Comparison of ENCODE assay signal across 12 mouse cellular contexts in genomic region chr13:25750460-25751408, GRCm38 (mm10).
A peak's percentile ranks its signal among the peaks of the same experiment; 100 is the strongest.
DNase-seq lines count a peak whose midpoint lies in the region; ATAC-seq lines count a peak whose summit lies in the region.
"Had no signal": no experiment of that assay in that cellular context is flagged by ENCODE, and none has a peak within 500 bp of the region (broad histone marks: within the 10 kb centered on the region; RNA-seq: fewer than 3 reads in every experiment).

No protein-coding gene starts in this region.

- H3K4me1 ChIP-seq in heart, embryonic 11.5 days (ENCODE audit: control insufficient read depth, insufficient read depth, low read length) = 0 out of 2 replicates have a peak, but pooled peaks cover 3% of the 10 kb centered on the region
- peaks cover 13% of the 10 kb centered on the region for H3K4me1 ChIP-seq in forebrain, embryonic 16.5 days (replicated peaks; ENCODE audit: control insufficient read depth, insufficient read depth, low read length)
- H3K4me1 ChIP-seq in hindbrain, embryonic 15.5 days (replicated peaks) = peaks cover 7% of the 10 kb centered on the region
- H3K4me1 ChIP-seq in neural tube, embryonic 13.5 days (replicated peaks) = peaks cover 29% of the 10 kb centered on the region
- H3K4me1 ChIP-seq: liver, embryonic 13.5 days had no signal

- H3K4me2 ChIP-seq in heart, embryonic 11.5 days = no peak overlapping the region
- H3K4me2 ChIP-seq in forebrain, embryonic 16.5 days (ENCODE audit: low read length) = no peak overlapping the region
- no peak overlapping the region for H3K4me2 ChIP-seq in hindbrain, embryonic 15.5 days
- H3K4me2 ChIP-seq in neural tube, embryonic 13.5 days = no peak overlapping the region
- H3K4me2 ChIP-seq: liver, embryonic 13.5 days had no signal

- H3K9me3 ChIP-seq in heart, embryonic 11.5 days (replicated peaks; ENCODE audit: control insufficient read depth, low read length) = no peaks in the 10 kb centered on the region
- H3K9me3 ChIP-seq in forebrain, embryonic 16.5 days (ENCODE audit: control insufficient read depth, low read length) = no peaks in the 10 kb centered on the region
- no peaks in the 10 kb centered on the region for H3K9me3 ChIP-seq in hindbrain, embryonic 15.5 days
- H3K9me3 ChIP-seq in neural tube, embryonic 13.5 days = no peaks in the 10 kb centered on the region
- H3K9me3 ChIP-seq: G1E; liver, embryonic 13.5 days had no signal

- no peaks in the 10 kb centered on the region for H3K36me3 ChIP-seq in heart, embryonic 11.5 days (ENCODE audit: control insufficient read depth, insufficient read depth, low read length)
- no peaks in the 10 kb centered on the region for H3K36me3 ChIP-seq in forebrain, embryonic 16.5 days (ENCODE audit: control insufficient read depth, insufficient read depth)
- no peaks in the 10 kb centered on the region for H3K36me3 ChIP-seq in hindbrain, embryonic 15.5 days
- no peaks in the 10 kb centered on the region for H3K36me3 ChIP-seq in neural tube, embryonic 13.5 days
- H3K36me3 ChIP-seq: G1E; liver, embryonic 13.5 days had no signal

- H3K27ac ChIP-seq in heart, embryonic 11.5 days (ENCODE audit: low read depth, low read length) = no peak overlapping the region
- peak overlapping the region; percentile 57 for H3K27ac ChIP-seq in forebrain, embryonic 16.5 days (ENCODE audit: low read length)
- H3K27ac ChIP-seq in hindbrain, embryonic 15.5 days (replicated peaks) = peak overlapping the region; percentile 48
- peak overlapping the region; percentile 68 for H3K27ac ChIP-seq in neural tube, embryonic 13.5 days (replicated peaks)
- H3K27ac ChIP-seq: kidney, postnatal 0 days; liver, embryonic 13.5 days; macrophage had no signal

- no peak overlapping the region for H3K9ac ChIP-seq in heart, embryonic 11.5 days (ENCODE audit: low read depth, low read length)
- H3K9ac ChIP-seq in forebrain, embryonic 16.5 days (replicated peaks; ENCODE audit: low read depth, low read length) = no peak overlapping the region
- H3K9ac ChIP-seq in hindbrain, embryonic 15.5 days = no peak overlapping the region
- no peak overlapping the region for H3K9ac ChIP-seq in neural tube, embryonic 13.5 days
- H3K9ac ChIP-seq: liver, embryonic 13.5 days had no signal

- ATAC-seq in heart, embryonic 11.5 days (replicated peaks; ENCODE audit: insufficient number of reproducible peaks, low FRiP score, low TSS enrichment) = no peak
- peak; percentile 86 for ATAC-seq in forebrain, embryonic 16.5 days
- ATAC-seq in hindbrain, embryonic 15.5 days (ENCODE audit: low FRiP score, low read depth) = peak; percentile 90
- peak; percentile 90 for ATAC-seq in neural tube, embryonic 13.5 days (ENCODE audit: low read depth)

- DNase-seq in heart, adult 8-10 months (ENCODE audit: low spot score) = peak; percentile 3
- DNase-seq in adrenal gland, postnatal 14 days = no peak
- DNase-seq in cerebellum, postnatal 14 days = no peak
- DNase-seq in lung, postnatal 4 days = no peak
- DNase-seq: liver, embryonic 13.5 days had no signal

- no peak overlapping the region for H3K4me3 ChIP-seq in heart, embryonic 11.5 days (ENCODE audit: low read depth, low read length)
- H3K4me3 ChIP-seq in forebrain, embryonic 16.5 days (replicated peaks; ENCODE audit: low read length) = no peak overlapping the region
- no peak overlapping the region for H3K4me3 ChIP-seq in hindbrain, embryonic 15.5 days
- H3K4me3 ChIP-seq in neural tube, embryonic 13.5 days = no peak overlapping the region
- H3K4me3 ChIP-seq: liver, embryonic 13.5 days had no signal

- WGBS in heart, embryonic 11.5 days (ENCODE audit: insufficient replicate concordance) = 47% methylated on average over 8 of the region's 8 CpGs
- 2% methylated on average over 8 of the region's 8 CpGs for WGBS in forebrain, embryonic 16.5 days
- 14% methylated on average over 8 of the region's 8 CpGs for WGBS in hindbrain, embryonic 15.5 days
- 16% methylated on average over 8 of the region's 8 CpGs for WGBS in neural tube, embryonic 13.5 days

- H3K27me3 ChIP-seq in heart, embryonic 11.5 days (ENCODE audit: control insufficient read depth, insufficient read depth, low read length) = no peaks in the 10 kb centered on the region
- no peaks in the 10 kb centered on the region for H3K27me3 ChIP-seq in forebrain, embryonic 16.5 days (replicated peaks; ENCODE audit: control insufficient read depth, insufficient read depth, low read length)
- no peaks in the 10 kb centered on the region for H3K27me3 ChIP-seq in hindbrain, embryonic 15.5 days
- no peaks in the 10 kb centered on the region for H3K27me3 ChIP-seq in neural tube, embryonic 13.5 days
- H3K27me3 ChIP-seq: liver, embryonic 13.5 days had no signal
